Mouse (Mus musculus): ENCODE data around the gene Hoxb3.

- TF ChIP-seq ZC3H11A (IDR thresholded peaks at IDR 0.05; ENCODE audit: low read depth, low read length) (no peak), E2F4 (IDR thresholded peaks at IDR 0.05; ENCODE audit: borderline replicate concordance, low read depth, low read length) (no peak)
Observed at GRCm38 (mm10) chr11:96284774-96285734, 38.1 kb upstream of the Hoxb3 start.
